Mouse (Mus musculus) myocyte (in vitro differentiated cells): ENCODE results near the gene Camk1d. TPM values are rescaled to one million over a fixed set of nuclear protein-coding genes. Genes with fewer than 3 reads are reported as not detected.
"Not testable (repeated sequence)": the region's sequence is repeated elsewhere in the genome, so short reads cannot be mapped to it uniquely, and the experiment has no call there.

ENCODE experiments used
- H3K27me3 ChIP-seq: one replicate; pipeline ENCODE4 v1.6.1; 2011; ENCODE audit not compliant: control insufficient read depth, insufficient read depth, insufficient read length
- H3K36me3 ChIP-seq: one replicate; pipeline ENCODE4 v1.6.1; 2011; ENCODE audit not compliant: control insufficient read depth, insufficient read depth
- H3K4me2 ChIP-seq: one replicate; pipeline ENCODE4 v1.6.1; 2011; ENCODE audit warnings: low read depth, control low read depth
- H3K4me3 ChIP-seq: one replicate; pipeline ENCODE4 v1.5.1; 2011; ENCODE audit warnings: mild to moderate bottlenecking, control low read depth, moderate library complexity
- H3K79me2 ChIP-seq: one replicate; pipeline ENCODE4 v1.6.1; 2011; ENCODE audit not compliant: control insufficient read depth, insufficient read depth
- H3ac ChIP-seq: one replicate; pipeline ENCODE4 v1.6.1; 2011; ENCODE audit not compliant: control insufficient read depth, insufficient read length
- CEBPB ChIP-seq: IDR thresholded peaks from 2 replicates; pipeline ENCODE4 v1.6.1; 2011; ENCODE audit warnings: mild to moderate bottlenecking, moderate library complexity; ENCODE audit not compliant: poor library complexity, insufficient read depth, severe bottlenecking
- E2F4 ChIP-seq: IDR thresholded peaks from one replicate; pipeline ENCODE4 v1.6.1; 2011; ENCODE audit warnings: mild to moderate bottlenecking, control low read depth, moderate library complexity; ENCODE audit not compliant: insufficient read depth
- MAX ChIP-seq: IDR thresholded peaks from one replicate; pipeline ENCODE4 v1.6.1; 2011; ENCODE audit warnings: low read depth, mild to moderate bottlenecking, control low read depth
- MYOD1 ChIP-seq, 3 experiments: IDR thresholded peaks; one replicate each; pipeline ENCODE4 v1.6.1; 2011; ENCODE audit warnings: control low read depth in 2 of 3, low read depth in 2 of 3, mild to moderate bottlenecking in 2 of 3, moderate library complexity in 1 of 3; ENCODE audit not compliant: insufficient read length in 2 of 3, control insufficient read depth in 1 of 3
- MYOG ChIP-seq, 3 experiments: IDR thresholded peaks; one replicate each; pipeline ENCODE4 v1.6.1; 2011; ENCODE audit warnings: control low read depth in 2 of 3, low read depth in 2 of 3, mild to moderate bottlenecking in 2 of 3; ENCODE audit not compliant: insufficient read length in 2 of 3, control insufficient read depth in 1 of 3, insufficient read depth in 1 of 3
- POLR2A ChIP-seq: IDR thresholded peaks from one replicate; pipeline ENCODE4 v1.6.1; 2011; ENCODE audit warnings: low read depth, mild to moderate bottlenecking, control low read depth, moderate library complexity; ENCODE audit not compliant: insufficient read length
- POLR2AphosphoS2 ChIP-seq: IDR thresholded peaks from one replicate; pipeline ENCODE4 v1.6.1; 2011; ENCODE audit warnings: low read depth, control low read depth; ENCODE audit not compliant: insufficient read length
- REST ChIP-seq: IDR thresholded peaks from one replicate; pipeline ENCODE4 v1.6.1; 2011; ENCODE audit warnings: mild to moderate bottlenecking, control low read depth, moderate library complexity; ENCODE audit not compliant: insufficient read depth, insufficient read length
- SRF ChIP-seq: IDR thresholded peaks from one replicate; pipeline ENCODE4 v1.6.1; 2011; ENCODE audit warnings: low read depth; ENCODE audit not compliant: control insufficient read depth, insufficient read length
- TCF12 ChIP-seq: IDR thresholded peaks from one replicate; pipeline ENCODE4 v1.6.1; 2011; ENCODE audit warnings: mild to moderate bottlenecking, control low read depth; ENCODE audit not compliant: poor library complexity, insufficient read depth, severe bottlenecking
- TCF3 ChIP-seq: IDR thresholded peaks from one replicate; pipeline ENCODE4 v1.6.1; 2011; ENCODE audit warnings: low read depth, control low read depth; ENCODE audit not compliant: insufficient read length
- USF1 ChIP-seq: IDR thresholded peaks from one replicate; pipeline ENCODE4 v1.6.1; 2011; ENCODE audit warnings: low read depth, mild to moderate bottlenecking, control low read depth, moderate library complexity
- polyA plus RNA-seq: library from polyadenylated mRNA; unstranded; fragments of >200 nt; fragmentation: generic; extraction: Trizol; gene quantifications from one replicate; pipeline ENCODE4 v1.2.1, GENCODE M21; 2012; ENCODE audit warnings: missing spikeins

Gene Camk1d
- polyA plus RNA-seq, 1 experiment: 1.1 TPM

DNA sequence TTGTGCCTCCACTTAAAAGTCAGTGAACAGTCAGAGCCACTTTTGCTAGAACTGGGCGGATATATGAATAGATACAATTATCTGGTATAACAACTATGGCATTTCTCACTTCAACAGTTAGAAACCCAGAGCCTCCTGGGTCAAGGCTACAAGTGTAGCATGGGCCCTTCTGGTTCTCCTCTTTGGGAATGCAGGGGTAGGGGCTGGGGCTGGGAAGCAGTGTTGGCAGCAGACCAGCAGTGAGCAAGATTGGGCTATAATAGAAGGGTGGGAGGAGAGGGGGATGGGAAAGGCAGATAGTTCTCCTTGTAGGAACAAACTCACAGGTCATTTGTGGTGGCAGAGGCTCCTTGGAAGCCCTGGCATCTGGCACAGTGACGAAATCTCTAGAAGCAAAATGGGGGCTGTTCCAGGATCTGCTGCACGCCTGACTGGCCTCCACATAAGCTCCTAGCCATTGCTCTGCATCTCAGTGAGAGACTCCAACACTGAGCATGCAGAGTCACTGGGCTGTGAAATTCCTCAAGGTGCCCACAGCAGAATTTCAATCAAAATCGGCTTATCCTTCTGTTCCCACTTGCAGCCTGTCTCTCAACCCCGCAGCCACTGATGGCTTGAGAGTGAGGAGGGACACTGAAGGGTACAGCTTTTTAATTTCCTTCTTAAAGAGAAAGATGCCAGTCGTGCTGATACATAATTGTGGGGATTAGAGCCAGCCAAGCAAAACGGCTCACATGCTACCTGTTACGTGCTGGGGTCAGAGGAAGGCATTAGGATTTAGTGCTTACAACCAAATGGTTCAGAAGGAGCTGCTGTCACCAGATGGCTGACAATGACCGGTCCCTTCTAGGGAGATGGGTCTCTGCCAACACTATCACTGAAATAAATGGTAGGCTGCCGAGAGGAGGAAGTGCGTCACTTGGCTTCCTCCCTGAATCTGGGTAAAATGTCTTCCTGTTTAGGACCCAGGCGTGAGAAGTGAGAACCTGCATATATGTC, 332.3 kb downstream of the Camk1d start:
- Histone ChIP-seq H3K36me3 (no peaks in the 10 kb centered on the region), H3K27me3 (no peaks in the 10 kb centered on the region), H3K4me2 (peak overlapping the region; percentile 57), H3K79me2 (no peaks in the 10 kb centered on the region), H3K4me3 (peak overlapping the region; percentile 10), H3ac (no peak overlapping the region)
- TF ChIP-seq TCF12: no peak
- no peak for TF ChIP-seq E2F4
- no peak for TF ChIP-seq SRF
- TF ChIP-seq CEBPB: no peak
- TF ChIP-seq MAX: no peak
- TF ChIP-seq POLR2A: no peak
- TF ChIP-seq USF1: no peak
- no peak for TF ChIP-seq MYOG (IDR thresholded peaks at IDR 0.05; ENCODE audit: control insufficient read depth in 1 of 3, insufficient read depth in 1 of 3, insufficient read length in 2 of 3, low read depth in 2 of 3)
- TF ChIP-seq TCF3: no peak
- TF ChIP-seq REST: no peak
- no peak for TF ChIP-seq POLR2AphosphoS2

DNA sequence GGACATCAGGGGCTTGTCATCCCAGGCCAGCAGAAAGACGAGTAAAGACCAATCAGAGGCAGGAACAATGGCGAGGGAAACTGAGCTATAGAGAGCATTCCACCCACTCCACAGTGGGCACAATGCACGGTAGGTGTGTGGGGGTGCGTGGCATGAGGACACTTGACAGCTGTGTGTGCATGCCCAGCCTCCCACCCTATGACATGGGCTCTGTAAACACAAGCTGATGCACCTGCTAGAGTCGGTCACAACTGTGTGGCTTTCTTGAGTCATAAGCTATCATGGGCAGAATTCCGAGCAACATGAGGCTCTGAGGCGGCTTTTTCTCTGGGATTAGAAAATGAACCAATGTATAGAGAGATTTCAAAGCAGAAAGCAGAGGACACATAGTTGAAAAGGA, 333.3 kb downstream of the Camk1d start:
- Histone ChIP-seq H3K36me3 (no peaks in the 10 kb centered on the region), H3K4me2 (peak overlapping the region; percentile 57), H3K4me3 (peak overlapping the region; percentile 10), H3ac (no peak overlapping the region), H3K27me3 (no peaks in the 10 kb centered on the region), H3K79me2 (no peaks in the 10 kb centered on the region)
- TF ChIP-seq MYOG (IDR thresholded peaks at IDR 0.05; ENCODE audit: control insufficient read depth in 1 of 3, insufficient read depth in 1 of 3, insufficient read length in 2 of 3, low read depth in 2 of 3) (peak; percentile 83 to 100 (median 97)), E2F4 (no peak), POLR2AphosphoS2 (no peak), REST (no peak), TCF3 (peak; percentile 95), SRF (no peak), MAX (no peak), CEBPB (no peak), TCF12 (peak; percentile 93), POLR2A (no peak), MYOD1 (IDR thresholded peaks at IDR 0.05; ENCODE audit: control insufficient read depth in 1 of 3, insufficient read length in 2 of 3, low read depth in 2 of 3) (peak; percentile 98 to 100 (median 100)), USF1 (no peak)

DNA sequence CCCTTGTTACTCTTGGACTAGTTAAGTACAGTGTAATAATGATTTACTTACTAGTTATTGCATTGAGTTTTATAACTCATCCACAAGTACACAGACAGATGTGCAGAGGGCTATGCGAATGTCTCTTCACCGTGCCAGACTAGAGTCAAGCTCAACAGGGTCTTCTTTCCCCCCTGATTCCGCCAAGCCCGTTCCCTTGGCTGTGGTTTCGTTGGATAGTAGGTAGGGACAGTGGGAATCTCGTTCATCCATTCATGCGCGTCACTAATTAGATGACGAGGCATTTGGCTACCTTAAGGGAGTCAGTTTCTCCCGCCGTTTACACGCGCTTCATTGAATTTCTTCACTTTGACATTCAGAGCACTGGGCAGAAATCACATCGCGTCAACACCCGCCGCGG, 335.4 kb downstream of the Camk1d start:
- not testable (repeated sequence) for H3K4me2 ChIP-seq, H3ac ChIP-seq, H3K4me3 ChIP-seq, H3K27me3 ChIP-seq, H3K36me3 ChIP-seq, H3K79me2 ChIP-seq

- no peaks in the 10 kb centered on the region for H3K79me2 ChIP-seq
- no peak overlapping the region for H3ac ChIP-seq
- TF ChIP-seq MYOG (IDR thresholded peaks at IDR 0.05; ENCODE audit: control insufficient read depth in 1 of 3, insufficient read depth in 1 of 3, insufficient read length in 2 of 3, low read depth in 2 of 3) (no peak), POLR2AphosphoS2 (no peak), SRF (no peak), MYOD1 (IDR thresholded peaks at IDR 0.05; ENCODE audit: control insufficient read depth in 1 of 3, insufficient read length in 2 of 3, low read depth in 2 of 3) (no peak), POLR2A (no peak), REST (no peak), TCF3 (no peak), TCF12 (no peak), E2F4 (no peak), USF1 (no peak), CEBPB (no peak), MAX (no peak)
- H3K27me3 ChIP-seq: no peaks in the 10 kb centered on the region
- no peak overlapping the region for H3K4me2 ChIP-seq
- H3K4me3 ChIP-seq: no peak overlapping the region
- H3K36me3 ChIP-seq: no peaks in the 10 kb centered on the region
Observed at GRCm38 (mm10) chr2:5378066-5378672, 336.1 kb downstream of the Camk1d start.

DNA sequence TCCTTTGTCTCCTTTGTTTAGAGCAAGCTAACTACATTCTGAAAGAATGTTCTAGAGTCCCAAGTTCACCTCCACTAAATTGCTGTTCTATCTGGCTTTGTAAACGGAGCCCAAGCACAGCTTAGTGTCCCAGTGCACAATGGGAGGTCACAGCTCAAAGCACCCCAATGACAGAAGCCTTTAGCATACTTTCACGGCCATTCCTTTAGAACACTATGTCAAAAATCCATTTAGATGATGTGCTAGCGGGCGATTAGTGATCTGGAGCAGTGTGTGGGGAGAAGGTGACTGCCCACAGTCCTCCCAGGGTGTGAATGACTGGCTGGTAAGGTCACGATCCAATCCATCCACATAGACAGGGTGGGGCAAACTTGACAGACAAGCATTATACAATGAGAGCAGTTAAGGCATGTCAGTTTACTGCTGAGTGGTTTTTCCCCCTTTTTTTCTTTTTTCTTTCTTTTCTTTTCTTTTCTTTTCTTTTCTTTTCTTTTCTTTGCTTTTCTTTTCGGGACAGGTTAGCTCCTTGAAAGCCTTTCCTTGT, 341.4 kb downstream of the Camk1d start:
- Histone ChIP-seq H3K4me3 (no peak overlapping the region), H3ac (no peak overlapping the region), H3K4me2 (no peak overlapping the region), H3K27me3 (no peaks in the 10 kb centered on the region), H3K79me2 (no peaks in the 10 kb centered on the region), H3K36me3 (no peaks in the 10 kb centered on the region)
- TF ChIP-seq TCF3 (no peak), POLR2AphosphoS2 (no peak), E2F4 (no peak), CEBPB (no peak), MYOD1 (IDR thresholded peaks at IDR 0.05; ENCODE audit: control insufficient read depth in 1 of 3, insufficient read length in 2 of 3, low read depth in 2 of 3) (no peak), USF1 (no peak), TCF12 (no peak), MAX (no peak), REST (no peak), MYOG (IDR thresholded peaks at IDR 0.05; ENCODE audit: control insufficient read depth in 1 of 3, insufficient read depth in 1 of 3, insufficient read length in 2 of 3, low read depth in 2 of 3) (no peak), SRF (no peak), POLR2A (no peak)
